Mouse (Mus musculus) bone marrow macrophage, adult 2 months (primary cell): ENCODE results near the gene Fam187a.

ENCODE experiments used
- CTCF ChIP-seq: IDR thresholded peaks from 2 replicates; pipeline ENCODE4 v1.5.1; 2012; ENCODE audit warnings: low read depth, mild to moderate bottlenecking, low read length, moderate library complexity
- POLR2A ChIP-seq: IDR thresholded peaks from 2 replicates; pipeline ENCODE4 v1.6.1; 2012; ENCODE audit warnings: mild to moderate bottlenecking, low read depth, low read length, borderline replicate concordance

DNA sequence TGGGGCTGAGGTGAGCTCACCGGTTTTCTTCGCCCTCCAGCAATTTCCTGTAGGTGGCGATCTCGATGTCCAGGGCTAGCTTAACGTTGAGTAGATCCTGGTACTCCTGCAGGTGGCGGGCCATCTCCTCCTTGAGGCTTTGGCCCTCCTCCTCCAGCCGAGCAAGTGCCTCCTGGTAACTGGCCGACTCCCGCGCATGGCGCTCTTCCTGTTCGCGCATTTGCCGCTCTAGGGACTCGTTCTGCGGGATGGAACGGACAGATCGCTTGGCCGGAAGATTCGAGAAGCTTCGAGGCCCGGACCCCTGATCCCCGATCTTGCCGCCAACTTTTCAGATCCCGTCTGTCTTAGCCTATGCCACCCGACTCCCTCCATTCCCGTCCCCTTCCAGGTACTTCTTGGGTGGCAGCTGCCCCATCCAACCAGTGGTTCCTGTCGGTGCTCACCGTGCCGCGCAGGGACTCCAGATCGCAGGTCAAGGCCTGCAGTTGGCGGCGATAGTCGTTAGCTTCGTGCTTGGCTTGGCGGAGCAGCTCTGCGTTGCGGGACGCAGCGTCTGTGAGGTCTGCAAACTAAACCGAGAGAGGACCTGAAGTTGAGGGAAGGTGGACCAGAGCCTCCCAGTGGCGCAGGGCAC is 8.2 kb downstream of the Fam187a start:
- TF ChIP-seq POLR2A (no peak), CTCF (no peak; the same call in 1 of the 2 replicates)
